Mouse (Mus musculus) retina, postnatal 7 days (tissue): ENCODE measurements around the gene Hcfc1.

ENCODE experiments used
- DNase-seq: peaks from one replicate; pipeline ENCODE4 v3.0.0-alpha.2; 2012; ENCODE audit warnings: low read depth, low spot score

Hcfc1 gene

DNA sequence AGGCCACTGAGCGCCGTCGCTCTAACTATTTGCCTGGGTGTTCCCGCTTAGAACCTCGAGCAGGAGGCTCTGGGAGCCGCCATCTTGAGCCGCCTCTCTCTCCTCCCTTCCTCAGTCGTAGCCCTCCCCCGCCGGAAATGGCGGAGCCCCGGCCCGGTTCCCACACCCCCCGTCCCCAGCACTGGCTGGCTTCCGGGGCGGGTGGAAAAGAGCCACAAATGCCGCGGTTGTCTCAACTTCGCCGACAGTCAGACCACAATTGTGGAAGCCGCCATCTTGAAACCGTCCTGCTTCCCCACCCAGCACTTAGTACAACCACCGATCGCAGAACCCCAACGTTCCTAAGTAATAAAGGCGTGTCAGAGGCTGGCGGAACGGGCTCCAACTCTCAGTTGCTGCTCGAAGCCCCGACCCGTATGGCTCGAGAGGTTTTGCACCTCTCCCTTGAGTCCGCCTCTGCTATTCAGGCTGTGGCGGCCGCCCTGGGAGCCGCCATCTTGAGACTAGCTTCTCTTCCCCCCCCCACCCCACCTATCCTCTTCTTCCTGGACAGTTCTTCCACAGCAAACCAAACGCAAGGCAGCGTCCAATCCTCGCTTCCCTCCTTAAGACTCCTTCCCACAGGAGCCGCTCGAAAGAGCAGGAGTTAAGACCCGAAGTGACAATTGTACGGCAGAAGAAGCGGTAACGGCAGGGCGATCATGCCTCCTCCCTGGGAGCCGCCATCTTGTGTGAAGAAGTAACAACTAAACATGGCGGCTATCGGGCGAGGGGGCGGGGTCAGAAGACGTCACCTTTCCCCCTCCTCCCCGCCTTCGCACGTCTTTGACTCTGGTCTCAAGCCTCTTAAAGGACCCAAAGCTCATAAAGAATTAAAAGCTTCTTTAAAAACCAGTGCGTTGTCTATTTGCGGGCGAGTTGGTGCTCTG is at the start of gene Hcfc1:
Gene Hcfc1, minus strand, starts transcription at position 110 of the 929 bp plus-strand sequence.
- peak; percentile 80 for DNase-seq

DNA sequence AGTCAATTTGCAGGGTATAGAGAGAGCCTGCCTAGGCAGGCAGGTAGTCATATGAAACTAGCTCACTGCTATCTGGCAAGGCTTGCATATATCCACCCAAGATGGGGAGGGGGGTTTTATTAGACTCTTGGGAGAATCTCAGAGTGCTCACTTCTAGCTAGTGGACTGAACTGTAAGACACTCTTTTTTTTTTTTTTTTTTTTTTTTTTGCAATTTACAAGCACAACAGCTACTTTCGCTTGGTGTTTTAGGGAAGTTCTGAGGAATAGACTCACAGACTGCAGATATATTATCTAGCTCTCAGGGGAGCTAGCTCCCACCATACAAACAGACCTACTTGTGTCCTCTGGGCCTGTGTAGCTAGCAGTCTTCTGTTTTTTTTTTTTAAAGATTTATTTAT is 48.4 kb upstream of the Hcfc1 start:
- no peak for DNase-seq

DNA sequence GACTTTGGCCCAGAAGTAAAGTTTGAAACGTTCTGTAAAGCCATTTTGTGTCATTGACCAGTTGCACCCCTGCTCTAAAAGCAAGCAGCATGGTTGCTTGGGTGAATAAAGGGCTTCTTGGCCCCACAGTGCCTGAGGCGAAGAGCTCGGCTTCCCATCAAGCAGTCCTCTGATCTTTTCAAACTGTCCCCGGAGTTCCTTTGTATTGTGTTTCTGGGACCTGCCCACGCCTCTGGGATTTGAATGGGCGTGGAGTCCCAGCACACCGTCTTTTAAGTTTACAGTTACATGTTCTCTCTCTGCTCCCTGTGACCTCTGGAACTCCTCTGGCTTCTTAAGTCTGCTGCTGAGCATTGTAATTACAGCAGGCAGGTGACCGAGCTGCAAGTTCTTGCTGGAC is 41.9 kb upstream of the Hcfc1 start:
- DNase-seq = no peak

DNA sequence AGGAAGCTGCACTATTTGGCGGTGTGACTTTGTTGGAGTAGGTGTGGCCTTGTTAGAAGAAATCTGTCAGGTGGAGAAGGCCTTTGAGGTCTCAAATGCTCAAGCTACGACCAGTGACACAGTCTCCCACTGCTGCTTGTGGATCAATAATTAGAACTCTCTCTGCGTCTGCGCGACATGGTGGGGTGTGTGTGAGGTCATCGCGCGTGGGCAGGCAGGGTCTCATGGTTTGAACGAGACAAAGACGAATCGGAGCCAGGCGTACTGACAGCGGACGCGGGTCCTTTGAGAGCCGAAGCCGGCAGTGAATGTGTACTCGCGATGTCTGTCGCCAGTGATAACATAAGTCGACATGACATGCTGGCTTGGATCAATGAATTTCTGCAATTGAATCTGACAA is 40.2 kb upstream of the Hcfc1 start:
- DNase-seq = no peak

DNA sequence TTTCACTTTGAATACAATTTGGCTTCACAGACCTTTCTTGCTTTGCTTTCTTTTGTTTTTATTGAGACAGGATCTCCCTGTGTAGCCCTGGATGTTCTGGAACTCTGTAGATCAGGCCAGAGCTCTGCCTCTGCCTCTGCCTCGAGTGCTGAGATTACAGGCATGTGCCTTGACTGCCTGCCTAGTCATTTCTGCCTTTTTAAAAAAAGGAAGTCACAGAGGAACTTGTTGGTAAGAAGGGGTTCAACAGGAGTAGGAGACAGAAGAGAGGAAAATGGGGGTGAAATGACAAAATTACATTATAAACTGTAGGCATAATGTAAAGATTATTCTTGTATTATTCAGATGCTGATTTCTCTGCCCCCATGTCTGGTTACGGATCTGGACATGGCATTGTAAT is 37.5 kb upstream of the Hcfc1 start:
- DNase-seq = no peak

DNA sequence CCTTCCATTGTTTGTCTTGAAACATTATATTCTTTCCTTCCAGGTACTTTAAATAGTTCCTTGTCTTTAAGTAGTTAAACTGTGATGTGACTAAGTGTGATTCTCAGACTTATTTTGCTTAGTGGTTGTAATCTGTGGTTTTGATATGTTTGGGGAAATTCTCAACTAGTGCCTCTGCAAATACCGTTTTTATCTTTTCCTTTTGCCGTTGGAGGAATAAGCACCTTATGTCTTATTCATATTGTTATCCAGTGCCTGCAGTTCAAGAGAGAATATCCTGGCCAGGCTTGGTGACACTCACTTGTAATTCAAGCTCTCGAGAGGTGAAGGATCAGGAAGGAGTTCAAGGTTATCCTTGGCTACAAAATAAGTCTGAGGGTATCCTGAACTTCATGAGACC is 34.9 kb upstream of the Hcfc1 start:
- DNase-seq = no peak

DNA sequence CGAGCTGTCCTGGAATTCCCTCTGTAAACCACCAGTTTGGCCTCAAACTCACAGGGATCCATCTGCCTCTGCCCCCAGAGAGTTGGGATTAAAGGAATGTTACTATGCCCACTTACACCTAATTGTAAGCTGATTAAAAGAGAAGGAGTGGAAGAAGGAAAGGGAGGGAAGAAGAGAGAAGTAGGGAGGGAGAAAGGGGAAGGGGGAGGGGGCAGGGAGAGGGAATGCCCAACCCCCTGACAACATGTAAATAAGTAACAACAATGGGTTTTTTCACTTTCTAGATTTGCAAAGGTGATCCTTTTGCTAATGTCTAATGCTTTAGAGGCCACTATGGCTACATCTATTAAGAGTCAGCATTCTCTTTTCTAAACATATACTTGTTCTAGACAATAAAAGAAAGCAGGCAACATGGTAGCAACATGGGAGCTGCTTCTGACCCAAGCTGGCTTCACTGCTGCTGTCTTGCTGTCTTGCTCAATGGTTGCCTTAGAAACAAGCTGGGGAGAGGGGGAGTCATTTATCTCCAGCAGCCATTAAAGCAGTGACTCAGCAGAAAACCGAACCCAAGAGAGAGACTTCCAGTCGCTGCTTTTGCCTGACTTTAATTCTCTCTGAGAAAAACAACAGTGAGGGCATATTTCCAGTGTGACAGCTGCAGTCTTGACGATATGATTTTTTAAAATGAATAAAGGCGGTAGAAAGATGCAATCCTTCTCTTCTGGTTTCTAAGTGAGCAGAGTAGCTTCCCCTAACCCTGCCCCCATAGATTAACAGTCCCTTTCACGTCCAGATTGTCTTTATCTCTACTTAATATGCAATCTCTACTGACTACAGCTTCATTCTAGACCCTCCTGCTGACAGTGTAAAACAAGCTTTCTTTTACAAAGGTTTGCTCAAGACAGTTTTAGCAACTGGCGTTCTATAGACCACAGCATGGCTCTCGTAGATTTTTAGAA is 33.0 kb upstream of the Hcfc1 start:
- DNase-seq = no peak

DNA sequence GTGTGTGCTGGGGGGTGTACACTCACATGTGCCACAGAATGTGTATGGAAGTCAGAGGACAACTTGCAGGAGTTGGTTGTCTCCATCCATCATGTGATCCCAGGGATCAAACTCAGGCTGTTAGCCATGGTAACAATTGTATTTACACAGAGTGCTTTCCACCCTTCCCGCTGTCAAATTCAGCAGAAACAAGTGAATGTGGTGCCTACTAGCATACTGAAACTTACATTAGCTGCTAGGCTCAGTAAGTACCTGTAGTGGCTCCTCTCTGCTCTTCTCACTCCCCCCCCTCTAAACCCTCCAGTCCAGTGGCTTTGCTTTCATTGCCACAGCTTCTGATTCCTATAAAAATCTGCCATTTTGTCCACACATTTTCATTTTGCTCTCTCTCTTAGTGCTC is 11.6 kb upstream of the Hcfc1 start:
- no peak for DNase-seq

DNA sequence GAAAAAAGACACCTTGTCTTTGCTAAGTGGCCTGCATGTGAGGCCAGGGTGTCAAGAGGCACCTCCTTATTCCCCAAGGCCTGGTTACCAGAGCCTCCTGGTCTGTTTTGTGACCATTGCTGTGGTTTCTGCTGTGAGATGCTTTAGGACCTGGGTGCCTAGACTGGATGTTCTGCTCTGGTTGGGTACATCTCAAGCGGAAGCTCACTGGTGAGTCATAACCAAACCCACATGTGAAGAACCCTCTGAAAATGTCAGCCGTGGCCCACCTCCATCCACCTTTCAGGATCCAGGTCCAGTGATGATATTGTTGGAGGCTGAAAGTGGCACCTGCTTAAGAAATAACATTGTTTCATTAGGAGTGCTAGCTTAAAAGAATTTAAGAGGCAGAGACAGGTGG is 10.1 kb upstream of the Hcfc1 start:
- no peak for DNase-seq

DNA sequence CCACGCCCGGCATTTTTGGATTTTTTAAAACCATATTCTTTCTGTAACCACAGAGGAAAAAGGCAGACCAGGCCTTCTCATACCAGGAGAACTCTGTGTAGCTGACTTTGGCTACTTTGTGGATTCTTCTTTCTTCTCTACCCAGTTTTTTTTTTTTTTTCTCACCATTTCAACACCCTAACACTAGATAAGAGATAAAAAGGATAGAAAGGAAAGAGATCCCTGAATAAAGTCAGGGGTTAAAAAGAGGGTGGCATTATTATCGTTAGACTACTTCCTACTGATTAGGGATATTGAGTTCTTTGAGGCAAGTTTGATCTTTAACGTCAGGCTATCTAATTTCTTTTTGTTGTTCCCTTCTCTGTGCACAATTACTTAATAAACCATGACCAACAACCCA is 6.6 kb upstream of the Hcfc1 start:
- no peak for DNase-seq

DNA sequence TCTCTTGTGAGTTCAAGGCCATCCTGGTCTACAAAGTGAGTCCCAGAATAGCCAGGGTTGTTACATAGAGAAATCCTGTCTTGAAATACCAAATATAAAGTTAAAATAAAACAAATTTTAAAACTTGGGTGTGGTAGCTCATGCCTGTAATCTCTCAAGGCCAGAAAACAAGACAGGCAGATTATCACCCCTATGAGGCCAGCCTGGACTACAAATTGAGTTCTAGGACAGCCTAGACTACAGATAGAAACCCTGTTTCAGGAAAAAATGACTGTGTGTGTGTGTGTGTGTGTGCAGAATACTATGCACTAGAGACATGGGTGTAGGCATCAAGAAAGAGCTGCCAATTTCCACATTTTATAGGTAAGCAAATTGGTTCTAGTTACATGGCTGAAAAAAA is 4.6 kb upstream of the Hcfc1 start:
- DNase-seq = no peak

DNA sequence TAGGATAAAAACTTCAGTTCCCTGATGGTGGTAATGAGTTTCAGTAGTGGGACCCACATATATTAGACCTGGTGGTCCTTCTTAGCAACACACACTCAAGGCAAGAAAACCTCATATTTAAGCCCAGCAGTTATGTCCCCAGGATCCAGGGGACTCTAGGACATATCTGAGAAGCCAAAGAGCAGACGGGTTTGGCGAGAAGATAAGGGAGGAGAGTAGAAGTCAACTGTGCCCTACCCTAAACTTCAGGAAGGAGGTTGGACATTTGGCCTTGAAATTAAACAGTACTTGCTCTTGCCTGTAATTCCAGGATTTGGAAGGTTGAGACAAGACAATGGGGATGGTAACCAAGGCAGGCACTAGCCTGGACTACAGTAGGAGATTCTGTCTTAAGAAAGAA is 3.6 kb upstream of the Hcfc1 start:
- DNase-seq = no peak

DNA sequence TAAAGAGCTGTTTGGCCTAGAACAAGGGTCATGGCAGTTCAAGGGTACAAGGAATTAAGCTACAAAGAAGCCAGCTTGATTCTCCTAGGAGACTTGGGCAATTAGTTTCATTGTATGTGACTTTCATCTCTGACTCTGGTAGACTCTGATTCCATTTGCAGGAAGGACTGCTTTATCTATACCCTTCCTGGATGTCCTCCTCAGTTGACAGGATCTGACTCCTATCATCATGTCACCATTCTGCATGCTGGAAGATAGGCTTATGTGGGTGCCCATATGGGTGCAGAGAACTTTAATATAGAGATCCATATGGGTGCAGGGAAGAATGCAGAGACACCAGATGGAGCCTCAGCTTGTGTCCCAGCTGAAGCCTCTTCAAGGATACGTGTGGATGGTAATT is 3.0 kb upstream of the Hcfc1 start:
- DNase-seq = no peak

DNA sequence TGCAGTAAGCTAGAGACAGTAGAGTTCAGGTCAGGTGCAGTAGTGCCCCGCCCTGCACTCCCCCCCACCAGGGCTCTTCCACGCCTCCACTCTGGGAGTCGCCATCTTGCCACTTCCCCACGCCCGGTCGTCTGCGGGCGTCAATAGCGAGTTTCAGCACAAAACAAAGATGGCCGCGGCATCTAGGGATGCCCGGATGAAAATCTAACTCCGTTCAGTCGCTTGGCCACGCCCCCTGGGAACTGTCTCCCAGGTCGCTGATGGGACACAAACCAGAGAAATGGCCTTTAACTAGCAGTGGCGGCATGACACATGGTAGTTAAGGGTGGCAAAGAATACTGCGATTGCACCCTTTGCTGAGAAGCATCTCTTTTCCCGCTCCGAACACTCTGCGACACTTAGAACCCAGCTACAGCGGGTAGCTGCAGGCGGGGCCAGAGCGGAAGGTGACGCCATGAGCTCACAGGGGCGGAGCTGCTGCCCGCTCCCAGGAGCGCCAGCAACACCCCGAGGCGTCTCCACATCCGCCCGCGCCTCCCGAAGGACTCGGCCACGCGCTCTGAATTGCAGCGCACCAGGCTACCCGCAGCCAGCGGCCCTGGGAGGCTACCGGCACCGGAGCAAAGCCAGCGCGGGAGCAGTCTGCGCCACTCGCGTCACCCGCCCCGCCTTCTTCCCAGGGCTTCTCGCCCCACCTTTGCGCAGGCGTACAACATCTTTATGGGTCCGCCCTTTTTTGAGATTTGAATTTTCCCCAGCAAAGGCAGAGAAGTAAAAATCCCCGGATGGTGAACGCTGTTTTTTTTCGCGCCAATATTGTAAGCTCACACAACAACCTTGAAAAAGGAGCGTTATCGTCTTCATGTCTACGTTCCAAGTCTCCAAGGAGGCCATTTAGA is 1.3 kb upstream of the Hcfc1 start:
- peak; percentile 85 for DNase-seq

DNA sequence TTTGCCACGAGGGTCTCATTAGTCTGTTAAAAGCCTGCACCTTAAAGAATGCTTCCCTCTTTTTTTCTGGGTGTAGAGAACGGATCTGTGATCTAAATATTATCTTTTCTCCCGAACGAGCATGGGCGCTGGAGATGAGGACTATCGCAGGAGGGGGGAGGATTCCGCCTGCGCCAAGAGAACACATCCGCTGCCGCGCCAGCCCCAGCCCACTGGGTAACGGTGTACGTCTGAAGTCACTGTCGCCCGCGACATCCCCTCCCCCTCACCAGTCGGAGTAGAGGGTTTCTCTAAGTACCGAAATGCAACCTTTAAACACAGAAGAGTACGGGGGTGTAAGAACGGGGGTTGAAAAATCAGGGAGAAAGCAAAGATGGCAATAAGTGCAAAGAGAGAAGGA is 850 bp downstream of the Hcfc1 start:
- no peak for DNase-seq

DNA sequence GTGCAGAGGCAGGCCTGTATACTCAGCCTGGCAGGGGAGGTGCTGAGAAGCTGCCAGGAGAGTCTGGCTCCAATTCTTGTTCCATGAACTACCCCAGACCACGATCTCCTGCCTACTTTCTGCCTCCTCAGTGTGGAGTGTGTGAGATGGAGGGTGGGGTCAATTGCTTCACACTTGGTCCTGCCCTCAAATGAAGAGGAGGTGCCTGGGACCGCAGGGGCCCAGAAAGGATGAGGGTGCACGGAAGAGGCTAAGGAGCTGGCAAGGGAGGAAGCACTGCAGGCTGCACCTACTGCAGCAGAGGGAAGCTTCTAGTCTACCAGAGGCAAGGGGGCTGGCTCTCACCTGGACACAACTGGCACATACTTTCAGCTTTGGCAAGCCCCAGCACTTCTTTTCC is 1.8 kb downstream of the Hcfc1 start:
- no peak for DNase-seq

DNA sequence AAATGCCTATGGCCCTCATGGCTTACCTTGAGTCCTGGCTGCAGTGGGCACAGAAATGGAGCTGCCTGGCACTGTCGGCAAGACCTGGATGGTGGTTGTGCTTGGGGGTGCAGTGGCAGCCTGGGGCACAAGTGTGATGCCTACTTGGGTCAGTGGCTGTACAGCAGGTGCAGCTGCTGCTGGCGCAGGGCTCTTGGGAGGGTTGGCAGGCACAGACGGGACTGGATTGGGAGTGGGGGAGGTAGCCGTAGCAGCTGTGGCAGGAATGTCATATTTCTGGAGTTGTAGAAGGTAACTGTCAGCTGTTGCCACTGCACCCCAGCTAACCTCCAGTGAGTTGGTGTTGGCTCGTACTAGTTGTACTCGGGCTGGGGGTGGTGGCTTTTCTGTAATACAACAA is 11.2 kb downstream of the Hcfc1 start:
- DNase-seq = no peak

DNA sequence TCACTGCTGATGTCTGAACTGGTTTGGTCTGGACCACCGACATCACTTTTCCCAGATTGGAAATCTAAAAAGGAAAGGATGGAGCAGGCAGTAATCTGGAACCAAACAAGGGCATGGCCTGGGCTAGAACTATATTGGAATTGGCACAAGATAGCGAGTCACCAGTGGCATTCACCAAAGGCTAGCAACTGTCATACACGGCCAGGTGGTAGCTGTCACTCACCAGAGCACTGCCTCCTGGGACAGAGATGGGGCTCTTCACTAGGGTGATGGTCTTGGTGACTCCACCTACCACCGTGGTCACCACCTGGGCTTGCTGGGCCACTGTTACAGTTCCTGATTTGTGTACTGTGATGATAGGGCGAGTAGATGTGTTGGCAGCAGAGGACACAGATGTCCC is 13.6 kb downstream of the Hcfc1 start:
- DNase-seq = no peak

DNA sequence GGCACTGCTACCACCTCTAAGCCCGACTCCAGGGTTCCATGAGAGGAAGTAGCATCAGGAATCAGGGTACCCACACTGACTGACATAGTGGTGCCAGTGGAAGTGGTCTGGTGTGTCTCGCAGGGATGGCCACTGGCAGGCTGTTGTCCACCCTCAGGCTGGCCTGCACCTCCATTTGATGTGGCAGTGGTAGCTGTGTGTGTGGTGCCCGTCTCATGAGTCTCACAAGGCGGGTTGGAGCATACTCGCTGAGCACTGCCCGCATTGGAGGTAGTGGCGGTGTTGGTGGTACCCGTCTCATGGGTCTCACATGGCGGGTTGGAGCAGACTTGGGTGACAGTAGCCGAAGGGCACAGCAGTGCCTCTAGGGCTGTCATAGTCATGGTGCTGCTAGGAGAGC is 16.8 kb downstream of the Hcfc1 start:
- no peak for DNase-seq

DNA sequence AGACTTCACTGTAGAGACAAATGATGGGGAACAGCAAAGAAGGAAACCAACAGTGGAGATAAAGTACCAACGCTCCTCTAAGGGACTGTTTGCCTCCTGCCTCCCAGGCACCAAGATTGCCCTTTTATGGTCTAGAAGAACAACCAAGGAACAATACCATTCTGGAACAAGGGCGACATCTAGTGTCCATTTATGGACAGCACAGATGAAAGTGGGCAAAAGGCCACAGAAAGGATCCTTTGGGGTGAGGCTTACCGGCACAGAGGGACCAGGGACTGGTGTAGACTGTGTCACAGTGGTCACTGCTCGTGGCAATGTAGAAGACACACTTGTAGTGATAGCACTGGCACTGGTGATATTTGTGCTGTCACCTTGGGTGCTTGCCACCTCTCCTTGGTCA is 17.5 kb downstream of the Hcfc1 start:
- peak; percentile 58 for DNase-seq

DNA sequence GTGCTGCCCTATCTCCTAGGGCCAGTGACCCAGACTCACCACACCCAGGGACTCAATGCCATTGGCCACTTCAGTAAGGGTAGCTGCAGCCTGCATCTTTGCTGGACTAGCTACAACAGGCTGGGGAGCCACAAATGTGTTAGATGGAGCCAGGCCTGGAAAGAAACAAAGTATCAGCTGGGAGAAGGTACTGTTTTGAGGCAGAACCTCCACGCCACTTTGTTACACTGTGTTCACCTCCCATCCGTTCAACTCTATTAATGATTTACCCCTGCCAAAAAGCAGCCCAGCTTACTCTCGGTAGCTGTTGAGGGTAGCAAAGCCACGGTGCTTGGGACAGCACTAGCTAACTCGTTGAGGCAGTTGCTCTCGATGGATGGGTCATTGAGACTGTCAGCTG is 19.3 kb downstream of the Hcfc1 start:
- DNase-seq = no peak

DNA sequence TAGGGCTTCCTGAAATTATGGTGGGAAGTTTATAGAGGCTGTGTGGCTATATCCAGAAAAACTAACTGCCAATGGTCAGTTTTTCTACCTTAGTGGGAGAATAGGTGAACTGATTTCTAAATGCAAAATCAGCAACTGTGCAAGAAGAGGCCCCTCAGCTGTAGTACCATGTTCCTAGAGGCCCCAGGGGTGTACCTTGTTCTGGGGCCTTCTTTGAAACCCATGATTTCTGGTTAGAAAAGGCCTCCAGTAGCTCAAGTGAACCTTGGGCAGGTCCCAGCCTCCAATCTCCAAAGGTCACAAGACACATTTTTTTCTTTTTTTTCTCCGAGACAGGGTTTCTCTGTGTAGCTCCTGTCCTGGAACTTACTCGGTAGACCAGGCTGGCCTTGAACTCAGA is 23.9 kb downstream of the Hcfc1 start:
- DNase-seq = no peak
